Mouse (Mus musculus): Measurements from ENCODE around the gene Ctso. TPM values are rescaled to one million over a fixed set of nuclear protein-coding genes. Genes with fewer than 3 reads are reported as not detected.

The Ctso gene
- polyA plus RNA-seq, 1 experiment from 2014 or later = 11.2 TPM

DNA sequence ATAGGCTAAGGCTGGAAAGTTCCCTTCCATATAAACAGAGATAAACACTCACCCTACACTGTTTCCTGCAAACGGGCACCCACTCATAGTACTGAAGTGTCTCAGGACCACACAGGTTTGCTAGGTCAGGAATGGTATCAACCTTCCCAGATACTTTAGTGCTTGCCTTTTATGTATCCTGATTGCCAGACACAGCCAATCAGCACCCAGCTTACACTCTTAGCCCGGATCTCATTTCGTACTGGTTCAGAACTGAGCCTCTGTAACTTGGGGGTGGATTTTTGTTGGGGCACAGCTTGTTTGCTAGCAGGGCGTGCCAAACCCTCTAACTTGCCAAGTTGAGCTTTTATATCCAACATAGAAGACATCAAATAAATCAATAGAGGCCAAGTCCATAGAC, 43.2 kb downstream of the Ctso start:
- Histone ChIP-seq H3K4me1 (replicated peaks; ENCODE audit: control insufficient read depth, insufficient read depth, low read length) (no peaks in the 10 kb centered on the region), H3K4me3 (ENCODE audit: low read depth, low read length) (no peak overlapping the region), H3K9me3 (ENCODE audit: control insufficient read depth, low read length) (no peaks in the 10 kb centered on the region), H3K4me2 (replicated peaks; ENCODE audit: low read depth, low read length) (no peak overlapping the region), H3K27me3 (ENCODE audit: control insufficient read depth, insufficient read depth, low read length) (no peaks in the 10 kb centered on the region), H3K36me3 (ENCODE audit: control insufficient read depth, insufficient read depth, low read length) (no peaks in the 10 kb centered on the region), H3K27ac (ENCODE audit: low read depth, low read length) (no peak overlapping the region), H3K9ac (ENCODE audit: low read depth, low read length) (no peak overlapping the region)
- ATAC-seq (ENCODE audit: low FRiP score) (no peak), DNase-seq (ENCODE audit: low spot score) (no peak)
- WGBS = 83% methylated on average over 4 of the region's 4 CpGs

DNA sequence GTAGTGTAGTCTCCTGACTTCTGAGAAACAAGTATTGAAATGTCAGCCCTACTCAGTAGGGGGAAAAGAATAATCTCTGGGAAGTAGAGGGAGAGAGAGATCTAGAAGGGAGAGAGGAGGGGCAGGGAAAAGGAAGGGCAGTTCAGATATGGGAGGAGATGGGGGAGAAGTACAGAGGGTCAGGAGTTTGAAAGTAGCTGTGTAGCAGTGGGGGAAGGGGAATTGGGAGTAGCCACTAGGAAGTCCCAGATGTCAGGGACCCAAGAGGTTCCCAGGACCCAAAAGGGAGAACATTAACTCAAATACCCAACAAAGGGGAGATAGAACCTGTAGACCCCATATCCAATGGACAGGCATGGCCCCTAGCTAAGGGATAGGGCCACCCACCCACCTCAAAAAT, 43.7 kb downstream of the Ctso start, which contains the start of gene Tdo2:
Gene Tdo2, minus strand, starts transcription at position 101 of the 400 bp plus-strand sequence.
- no peaks in the 10 kb centered on the region for H3K4me1 ChIP-seq (replicated peaks; ENCODE audit: control insufficient read depth, insufficient read depth, low read length)
- H3K27ac ChIP-seq (ENCODE audit: low read depth, low read length) = no peak within 1 kb of the TSS
- no peak for DNase-seq (ENCODE audit: low spot score)
- no peaks in the 10 kb centered on the region for H3K27me3 ChIP-seq (ENCODE audit: control insufficient read depth, insufficient read depth, low read length)
- H3K4me3 ChIP-seq (ENCODE audit: low read depth, low read length) = no peak within 1 kb of the TSS
- H3K36me3 ChIP-seq (ENCODE audit: control insufficient read depth, insufficient read depth, low read length) = no peaks in the 10 kb centered on the region
- no peak within 1 kb of the TSS for H3K9ac ChIP-seq (ENCODE audit: low read depth, low read length)
- H3K9me3 ChIP-seq (ENCODE audit: control insufficient read depth, low read length) = no peaks in the 10 kb centered on the region
- ATAC-seq (ENCODE audit: low FRiP score) = no peak
- H3K4me2 ChIP-seq (replicated peaks; ENCODE audit: low read depth, low read length) = no peak within 1 kb of the TSS

- no peaks in the 10 kb centered on the region for H3K36me3 ChIP-seq (ENCODE audit: control insufficient read depth, insufficient read depth, low read length)
- no peak overlapping the region for H3K4me3 ChIP-seq (ENCODE audit: low read depth, low read length)
- H3K27ac ChIP-seq (ENCODE audit: low read depth, low read length) = no peak overlapping the region
- WGBS = 92% methylated on average over 5 of the region's 5 CpGs
- no peak overlapping the region for H3K9ac ChIP-seq (ENCODE audit: low read depth, low read length)
- ATAC-seq (ENCODE audit: low FRiP score) = no peak
- no peak overlapping the region for H3K4me2 ChIP-seq (replicated peaks; ENCODE audit: low read depth, low read length)
- H3K9me3 ChIP-seq (ENCODE audit: control insufficient read depth, low read length) = no peaks in the 10 kb centered on the region
- H3K4me1 ChIP-seq (replicated peaks; ENCODE audit: control insufficient read depth, insufficient read depth, low read length) = no peaks in the 10 kb centered on the region
- no peaks in the 10 kb centered on the region for H3K27me3 ChIP-seq (ENCODE audit: control insufficient read depth, insufficient read depth, low read length)
- DNase-seq (ENCODE audit: low spot score) = no peak
Measured at GRCm38 (mm10) chr3:81981576-81981975, 49.2 kb downstream of the Ctso start.

DNA sequence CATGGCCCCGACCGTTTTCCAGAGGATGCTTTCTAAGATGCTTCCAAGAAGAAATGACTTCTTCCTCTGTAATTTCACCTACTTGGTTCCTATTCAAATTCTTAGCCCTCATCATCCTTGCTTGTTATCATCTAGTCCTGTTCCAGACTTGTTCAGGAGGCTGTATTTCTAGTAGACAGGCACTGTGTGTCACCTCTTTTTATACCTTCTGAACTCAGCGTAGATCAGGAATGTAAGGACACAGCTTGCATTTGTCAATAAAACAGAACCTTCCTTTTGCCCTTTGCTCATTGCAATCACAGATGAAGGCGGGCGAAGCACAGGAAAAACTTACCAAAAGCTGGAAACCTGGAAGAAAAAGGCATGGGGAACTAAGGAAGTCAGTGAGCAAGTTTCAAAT, 49.6 kb downstream of the Ctso start, which contains the start of gene Asic5:
Gene Asic5, plus strand, starts transcription at position 301 of the 400 bp plus-strand sequence.
- H3K4me1 ChIP-seq (replicated peaks; ENCODE audit: control insufficient read depth, insufficient read depth, low read length) = no peaks in the 10 kb centered on the region
- no peaks in the 10 kb centered on the region for H3K9me3 ChIP-seq (ENCODE audit: control insufficient read depth, low read length)
- H3K27me3 ChIP-seq (ENCODE audit: control insufficient read depth, insufficient read depth, low read length) = no peaks in the 10 kb centered on the region
- ATAC-seq (ENCODE audit: low FRiP score) (no peak), DNase-seq (ENCODE audit: low spot score) (no peak)
- no peak within 1 kb of the TSS for H3K9ac ChIP-seq (ENCODE audit: low read depth, low read length)
- H3K27ac ChIP-seq (ENCODE audit: low read depth, low read length) = no peak within 1 kb of the TSS
- H3K4me2 ChIP-seq (replicated peaks; ENCODE audit: low read depth, low read length) = no peak within 1 kb of the TSS
- H3K4me3 ChIP-seq (ENCODE audit: low read depth, low read length) = no peak within 1 kb of the TSS
- 96% methylated on average over 5 of the region's 5 CpGs for WGBS
- no peaks in the 10 kb centered on the region for H3K36me3 ChIP-seq (ENCODE audit: control insufficient read depth, insufficient read depth, low read length)

DNA sequence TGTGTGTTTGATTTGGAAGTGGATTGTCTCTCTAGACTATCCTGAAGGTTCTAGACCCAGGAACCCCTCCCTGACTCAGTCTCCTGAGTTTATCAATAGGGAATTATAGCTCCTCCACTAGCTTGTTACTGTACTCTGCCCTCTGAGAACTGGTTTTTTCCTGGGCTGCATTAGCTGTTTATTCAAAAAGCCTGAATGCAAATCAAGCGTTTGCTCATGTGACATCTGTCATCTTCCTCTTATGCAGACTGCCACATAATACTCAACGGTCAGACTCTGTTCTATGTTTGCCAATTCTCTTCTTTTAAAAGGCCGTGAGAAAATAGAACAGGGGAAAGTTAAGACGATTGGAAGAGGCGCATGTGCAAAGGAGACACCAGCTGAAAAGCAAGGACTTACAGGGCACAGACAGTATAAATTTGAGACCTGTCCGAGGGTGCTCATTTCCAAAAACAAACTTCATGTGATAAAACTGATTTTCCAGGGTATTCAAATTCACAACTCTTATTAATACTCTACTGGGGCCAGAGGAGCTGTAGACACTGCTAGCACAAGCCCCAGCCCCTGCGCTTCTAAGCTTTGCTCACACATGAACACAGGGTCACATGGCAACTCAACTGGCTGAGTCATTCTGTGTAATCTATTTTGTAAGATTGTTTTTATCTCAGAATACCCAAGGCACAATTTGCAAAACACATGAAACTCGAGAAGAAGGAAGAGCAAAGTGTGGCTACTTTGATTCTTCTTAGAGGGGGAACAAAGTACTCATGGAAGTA, 50.9 kb downstream of the Ctso start:
- Histone ChIP-seq H3K4me1 (replicated peaks; ENCODE audit: control insufficient read depth, insufficient read depth, low read length) (no peaks in the 10 kb centered on the region), H3K4me3 (ENCODE audit: low read depth, low read length) (no peak overlapping the region), H3K27me3 (ENCODE audit: control insufficient read depth, insufficient read depth, low read length) (no peaks in the 10 kb centered on the region), H3K27ac (ENCODE audit: low read depth, low read length) (no peak overlapping the region), H3K36me3 (ENCODE audit: control insufficient read depth, insufficient read depth, low read length) (no peaks in the 10 kb centered on the region), H3K9ac (ENCODE audit: low read depth, low read length) (no peak overlapping the region), H3K9me3 (ENCODE audit: control insufficient read depth, low read length) (no peaks in the 10 kb centered on the region), H3K4me2 (replicated peaks; ENCODE audit: low read depth, low read length) (no peak overlapping the region)
- DNase-seq (ENCODE audit: low spot score) = no peak
- 89% methylated on average over 8 of the region's 8 CpGs for WGBS
- ATAC-seq (ENCODE audit: low FRiP score) = no peak

- Histone ChIP-seq H3K36me3 (ENCODE audit: control insufficient read depth, insufficient read depth, low read length) (no peaks in the 10 kb centered on the region), H3K9me3 (ENCODE audit: control insufficient read depth, low read length) (no peaks in the 10 kb centered on the region), H3K4me2 (replicated peaks; ENCODE audit: low read depth, low read length) (no peak overlapping the region), H3K27ac (ENCODE audit: low read depth, low read length) (no peak overlapping the region), H3K9ac (ENCODE audit: low read depth, low read length) (no peak overlapping the region), H3K4me1 (replicated peaks; ENCODE audit: control insufficient read depth, insufficient read depth, low read length) (no peaks in the 10 kb centered on the region), H3K4me3 (ENCODE audit: low read depth, low read length) (no peak overlapping the region), H3K27me3 (ENCODE audit: control insufficient read depth, insufficient read depth, low read length) (no peaks in the 10 kb centered on the region)
- ATAC-seq (ENCODE audit: low FRiP score) (no peak), DNase-seq (ENCODE audit: low spot score) (no peak)
- WGBS = 85% methylated on average over 1 of the region's 1 CpGs
Measured at GRCm38 (mm10) chr3:81985100-81985499, 52.7 kb downstream of the Ctso start.

DNA sequence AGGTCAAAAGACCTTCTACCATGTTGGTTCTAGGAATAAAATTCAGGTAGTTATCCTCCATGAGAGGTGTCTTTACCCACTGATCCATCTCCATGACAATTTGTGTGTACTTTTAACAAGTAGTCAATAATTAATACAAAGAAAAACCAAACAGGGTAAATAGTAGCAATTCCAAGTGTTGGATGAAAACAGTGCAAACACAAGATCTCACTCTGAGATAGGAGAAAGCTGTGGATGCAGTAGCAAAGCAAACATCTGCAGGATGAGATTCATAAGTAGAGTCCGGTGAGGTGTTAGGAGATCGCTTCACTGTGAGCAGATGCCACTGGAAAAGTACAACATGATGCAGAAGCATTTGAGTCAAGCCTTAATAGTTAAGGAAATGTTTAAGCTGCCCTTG, 53.7 kb downstream of the Ctso start:
- Histone ChIP-seq H3K4me3 (ENCODE audit: low read depth, low read length) (no peak overlapping the region), H3K36me3 (ENCODE audit: control insufficient read depth, insufficient read depth, low read length) (no peaks in the 10 kb centered on the region), H3K27me3 (ENCODE audit: control insufficient read depth, insufficient read depth, low read length) (no peaks in the 10 kb centered on the region), H3K4me1 (replicated peaks; ENCODE audit: control insufficient read depth, insufficient read depth, low read length) (no peaks in the 10 kb centered on the region), H3K9ac (ENCODE audit: low read depth, low read length) (no peak overlapping the region), H3K4me2 (replicated peaks; ENCODE audit: low read depth, low read length) (no peak overlapping the region), H3K27ac (ENCODE audit: low read depth, low read length) (no peak overlapping the region), H3K9me3 (ENCODE audit: control insufficient read depth, low read length) (no peaks in the 10 kb centered on the region)
- DNase-seq (ENCODE audit: low spot score) (no peak), ATAC-seq (ENCODE audit: low FRiP score) (no peak)
- WGBS = 91% methylated on average over 2 of the region's 2 CpGs

DNA sequence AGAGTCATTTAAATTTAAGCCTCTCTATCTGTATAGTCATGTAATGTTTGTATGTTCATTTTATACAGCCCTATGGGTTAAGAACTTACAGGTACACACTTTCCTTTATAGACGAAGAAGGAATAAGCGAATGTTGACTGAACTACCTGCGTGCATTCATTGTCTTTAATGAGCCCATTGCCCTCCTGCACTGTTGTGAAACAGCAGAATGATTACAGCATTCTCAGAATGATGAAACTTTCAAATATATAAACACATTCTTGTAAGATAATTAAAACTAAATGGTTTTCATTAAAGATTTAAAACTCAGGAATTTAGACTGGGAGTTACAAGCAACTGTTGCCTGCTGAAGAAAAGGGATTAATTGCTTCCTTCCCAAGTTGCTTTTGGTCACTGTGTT, 55.2 kb downstream of the Ctso start:
- 92% methylated on average over 3 of the region's 3 CpGs for WGBS
- Histone ChIP-seq H3K9ac (ENCODE audit: low read depth, low read length) (no peak overlapping the region), H3K4me3 (ENCODE audit: low read depth, low read length) (no peak overlapping the region), H3K36me3 (ENCODE audit: control insufficient read depth, insufficient read depth, low read length) (no peaks in the 10 kb centered on the region), H3K4me2 (replicated peaks; ENCODE audit: low read depth, low read length) (no peak overlapping the region), H3K27me3 (ENCODE audit: control insufficient read depth, insufficient read depth, low read length) (no peaks in the 10 kb centered on the region), H3K27ac (ENCODE audit: low read depth, low read length) (no peak overlapping the region), H3K9me3 (ENCODE audit: control insufficient read depth, low read length) (no peaks in the 10 kb centered on the region), H3K4me1 (replicated peaks; ENCODE audit: control insufficient read depth, insufficient read depth, low read length) (no peaks in the 10 kb centered on the region)
- DNase-seq (ENCODE audit: low spot score) (no peak), ATAC-seq (ENCODE audit: low FRiP score) (no peak)

GRCm38 (mm10) chr3:81989692-81990141, 57.3 kb downstream of the Ctso start:
- Histone ChIP-seq H3K4me3 (ENCODE audit: low read depth, low read length) (no peak overlapping the region), H3K9me3 (ENCODE audit: control insufficient read depth, low read length) (no peaks in the 10 kb centered on the region), H3K4me2 (replicated peaks; ENCODE audit: low read depth, low read length) (no peak overlapping the region), H3K27ac (ENCODE audit: low read depth, low read length) (no peak overlapping the region), H3K36me3 (ENCODE audit: control insufficient read depth, insufficient read depth, low read length) (no peaks in the 10 kb centered on the region), H3K27me3 (ENCODE audit: control insufficient read depth, insufficient read depth, low read length) (no peaks in the 10 kb centered on the region), H3K4me1 (replicated peaks; ENCODE audit: control insufficient read depth, insufficient read depth, low read length) (no peaks in the 10 kb centered on the region), H3K9ac (ENCODE audit: low read depth, low read length) (no peak overlapping the region)
- ATAC-seq (ENCODE audit: low FRiP score) (no peak), DNase-seq (ENCODE audit: low spot score) (no peak)
- WGBS = 59% methylated on average over 2 of the region's 2 CpGs
